Mouse (Mus musculus): ENCODE results near the gene Bcar1. TPM values are rescaled to one million over a fixed set of nuclear protein-coding genes. Genes with fewer than 3 reads are reported as not detected.

The Bcar1 gene
- total and polyA plus RNA-seq, 2 experiments from 2014 or later, result 48.8 to 100 TPM

GRCm38 (mm10) chr8:111695441-111695840, 48.2 kb downstream of the Bcar1 start:
- no peak for TF ChIP-seq CTCF (IDR thresholded peaks at IDR 0.05; ENCODE audit: low read depth)
- no peaks in the 10 kb centered on the region for H3K36me3 ChIP-seq (ENCODE audit: insufficient read depth, low read length)
- H3K27me3 ChIP-seq (ENCODE audit: insufficient read depth, low read length), result no peaks in the 10 kb centered on the region
- H3K9me3 ChIP-seq (ENCODE audit: low read length), result no peaks in the 10 kb centered on the region
- no peak overlapping the region for H3K4me3 ChIP-seq (ENCODE audit: low read length)
- no peak overlapping the region for H3K4me2 ChIP-seq (ENCODE audit: low read depth, low read length)
- H3K9ac ChIP-seq (replicated peaks; ENCODE audit: low read length), result no peak overlapping the region
- H3K4me1 ChIP-seq (ENCODE audit: insufficient read depth, low read length), result no peaks in the 10 kb centered on the region
- no peak for ATAC-seq
- 64% methylated on average over 7 of the region's 7 CpGs for WGBS
- no peak for DNase-seq (ENCODE audit: low spot score)
- no peak overlapping the region for H3K27ac ChIP-seq

GRCm38 (mm10) chr8:111693261-111693741, 50.3 kb downstream of the Bcar1 start:
- H3K27ac ChIP-seq, result no peak overlapping the region
- H3K4me3 ChIP-seq (ENCODE audit: low read length), result no peak overlapping the region
- H3K4me2 ChIP-seq (ENCODE audit: low read depth, low read length), result no peak overlapping the region
- no peak for ATAC-seq
- 61% methylated on average over 6 of the region's 6 CpGs for WGBS
- no peaks in the 10 kb centered on the region for H3K36me3 ChIP-seq (ENCODE audit: insufficient read depth, low read length)
- no peak for TF ChIP-seq CTCF (IDR thresholded peaks at IDR 0.05; ENCODE audit: low read depth)
- H3K4me1 ChIP-seq (ENCODE audit: insufficient read depth, low read length), result no peaks in the 10 kb centered on the region
- no peaks in the 10 kb centered on the region for H3K27me3 ChIP-seq (ENCODE audit: insufficient read depth, low read length)
- H3K9ac ChIP-seq (replicated peaks; ENCODE audit: low read length), result no peak overlapping the region
- no peaks in the 10 kb centered on the region for H3K9me3 ChIP-seq (ENCODE audit: low read length)
- DNase-seq (ENCODE audit: low spot score), result no peak

- Histone ChIP-seq H3K27ac (no peak within 1 kb of the TSS), H3K9ac (replicated peaks; ENCODE audit: low read length) (no peak within 1 kb of the TSS), H3K4me3 (ENCODE audit: low read length) (no peak within 1 kb of the TSS), H3K27me3 (ENCODE audit: insufficient read depth, low read length) (no peaks in the 10 kb centered on the region), H3K9me3 (ENCODE audit: low read length) (no peaks in the 10 kb centered on the region), H3K4me2 (ENCODE audit: low read depth, low read length) (no peak within 1 kb of the TSS), H3K4me1 (ENCODE audit: insufficient read depth, low read length) (no peaks in the 10 kb centered on the region), H3K36me3 (ENCODE audit: insufficient read depth, low read length) (no peaks in the 10 kb centered on the region)
- 80% methylated on average over 2 of the region's 2 CpGs for WGBS
- no peak for TF ChIP-seq CTCF (IDR thresholded peaks at IDR 0.05; ENCODE audit: low read depth)
- ATAC-seq (no peak), DNase-seq (ENCODE audit: low spot score) (no peak)
Measured at GRCm38 (mm10) chr8:111690960-111691445, 52.6 kb downstream of the Bcar1 start, which contains the start of gene Ctrb1. Gene Ctrb1 (minus strand): TSS chr8:111691010.

DNA sequence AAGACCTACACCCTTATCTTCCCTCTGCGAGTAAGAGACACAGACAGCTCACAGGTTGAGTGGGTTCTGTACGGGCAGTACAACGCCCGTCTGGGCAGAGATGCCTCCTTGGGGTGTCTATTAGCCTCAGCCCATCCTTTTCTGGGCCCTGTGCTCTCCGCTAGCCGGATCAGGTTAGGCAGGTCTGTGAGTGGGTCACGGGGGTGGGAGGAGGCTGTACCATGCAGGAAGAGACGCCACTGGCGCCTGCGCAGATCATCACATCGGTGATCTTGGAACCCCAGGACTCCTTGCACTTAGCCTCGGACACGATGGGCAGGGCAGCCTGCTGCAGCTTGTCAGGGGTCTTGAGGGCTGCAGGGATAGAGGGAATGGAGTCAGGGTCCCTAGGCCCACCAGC, 56.7 kb downstream of the Bcar1 start:
- ATAC-seq (no peak), DNase-seq (ENCODE audit: low spot score) (no peak)
- H3K4me3 ChIP-seq (ENCODE audit: low read length), result no peak overlapping the region
- H3K4me2 ChIP-seq (ENCODE audit: low read depth, low read length), result no peak overlapping the region
- no peaks in the 10 kb centered on the region for H3K36me3 ChIP-seq (ENCODE audit: insufficient read depth, low read length)
- WGBS, result 81% methylated on average over 13 of the region's 13 CpGs
- no peak overlapping the region for H3K9ac ChIP-seq (replicated peaks; ENCODE audit: low read length)
- H3K27me3 ChIP-seq (ENCODE audit: insufficient read depth, low read length), result no peaks in the 10 kb centered on the region
- no peak for TF ChIP-seq CTCF (IDR thresholded peaks at IDR 0.05; ENCODE audit: low read depth)
- H3K27ac ChIP-seq, result no peak overlapping the region
- no peaks in the 10 kb centered on the region for H3K4me1 ChIP-seq (ENCODE audit: insufficient read depth, low read length)
- H3K9me3 ChIP-seq (ENCODE audit: low read length), result no peaks in the 10 kb centered on the region

GRCm38 (mm10) chr8:111682521-111682920, 61.1 kb downstream of the Bcar1 start:
- ATAC-seq (no peak), DNase-seq (ENCODE audit: low spot score) (no peak)
- Histone ChIP-seq H3K4me3 (ENCODE audit: low read length) (no peak overlapping the region), H3K9me3 (ENCODE audit: low read length) (no peaks in the 10 kb centered on the region), H3K9ac (replicated peaks; ENCODE audit: low read length) (no peak overlapping the region), H3K4me2 (ENCODE audit: low read depth, low read length) (no peak overlapping the region), H3K27ac (no peak overlapping the region), H3K27me3 (ENCODE audit: insufficient read depth, low read length) (no peaks in the 10 kb centered on the region), H3K36me3 (ENCODE audit: insufficient read depth, low read length) (no peaks in the 10 kb centered on the region), H3K4me1 (ENCODE audit: insufficient read depth, low read length) (no peaks in the 10 kb centered on the region)
- WGBS, result 33% methylated on average over 9 of the region's 9 CpGs
- TF ChIP-seq CTCF (IDR thresholded peaks at IDR 0.05; ENCODE audit: low read depth), result no peak

GRCm38 (mm10) chr8:111681153-111681552, 62.5 kb downstream of the Bcar1 start:
- whole genome bisulfite sequencing, result 46% methylated on average over 11 of the region's 11 CpGs
- peak; percentile 64 for DNase-seq (ENCODE audit: low spot score)
- H3K27ac ChIP-seq, result no peak overlapping the region
- no peak for TF ChIP-seq CTCF (IDR thresholded peaks at IDR 0.05; ENCODE audit: low read depth)
- H3K9ac ChIP-seq (replicated peaks; ENCODE audit: low read length), result no peak overlapping the region
- H3K27me3 ChIP-seq (ENCODE audit: insufficient read depth, low read length), result no peaks in the 10 kb centered on the region
- H3K9me3 ChIP-seq (ENCODE audit: low read length), result no peaks in the 10 kb centered on the region
- H3K4me3 ChIP-seq (ENCODE audit: low read length), result no peak overlapping the region
- no peaks in the 10 kb centered on the region for H3K36me3 ChIP-seq (ENCODE audit: insufficient read depth, low read length)
- H3K4me2 ChIP-seq (ENCODE audit: low read depth, low read length), result no peak overlapping the region
- H3K4me1 ChIP-seq (ENCODE audit: insufficient read depth, low read length), result no peaks in the 10 kb centered on the region
- 0 out of 2 replicates have a peak, but pooled peaks have one; percentile 31 for ATAC-seq

DNA sequence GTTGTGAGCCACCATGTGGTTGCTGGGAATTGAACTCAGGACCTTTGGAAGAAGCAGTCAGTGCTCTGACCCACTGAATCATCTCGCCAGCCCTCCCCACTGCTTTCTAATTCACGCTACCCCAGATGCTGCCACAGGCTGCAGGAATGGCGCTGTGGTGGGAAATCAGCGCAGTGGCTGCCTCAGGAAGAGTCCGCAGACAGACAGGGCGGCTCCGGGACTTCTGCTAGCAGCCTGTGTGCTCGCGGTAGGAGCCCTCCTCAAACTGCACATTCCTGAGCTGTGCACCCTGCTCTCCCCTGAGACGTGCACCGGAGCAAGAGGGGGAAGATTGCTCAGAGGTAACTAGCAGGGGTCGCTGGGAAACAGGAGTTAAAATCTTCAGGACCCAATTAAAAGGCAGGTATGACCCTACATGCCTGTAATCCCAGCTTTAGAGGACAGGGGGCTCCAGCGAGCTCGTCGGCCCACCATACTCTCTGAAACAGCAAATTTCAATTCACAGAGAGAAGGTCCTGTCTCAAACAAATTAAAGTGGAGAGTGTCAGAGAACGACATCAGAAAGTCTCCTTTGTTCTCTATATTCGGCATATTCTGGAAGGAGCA, 63.1 kb downstream of the Bcar1 start:
- Histone ChIP-seq H3K9ac (replicated peaks; ENCODE audit: low read length) (no peak overlapping the region), H3K27ac (no peak overlapping the region), H3K4me3 (ENCODE audit: low read length) (no peak overlapping the region), H3K9me3 (ENCODE audit: low read length) (no peaks in the 10 kb centered on the region), H3K27me3 (ENCODE audit: insufficient read depth, low read length) (no peaks in the 10 kb centered on the region), H3K4me2 (ENCODE audit: low read depth, low read length) (no peak overlapping the region), H3K4me1 (ENCODE audit: insufficient read depth, low read length) (no peaks in the 10 kb centered on the region), H3K36me3 (ENCODE audit: insufficient read depth, low read length) (no peaks in the 10 kb centered on the region)
- DNase-seq (ENCODE audit: low spot score), result peak; percentile 39
- TF ChIP-seq CTCF (IDR thresholded peaks at IDR 0.05; ENCODE audit: low read depth), result peak; percentile 54
- 40% methylated on average over 17 of the region's 17 CpGs for WGBS
- peak; percentile 75 for ATAC-seq

Measured in hindbrain, postnatal 0 days (tissue).